Mouse (Mus musculus): ENCODE measurements at regions not wholly inside any gene's neighbourhood (a gene's known extent, or its start where the extent isn't known, plus 50 kb on each side); places are given as distances from the start of the nearest gene placed in this dataset.

DNA sequence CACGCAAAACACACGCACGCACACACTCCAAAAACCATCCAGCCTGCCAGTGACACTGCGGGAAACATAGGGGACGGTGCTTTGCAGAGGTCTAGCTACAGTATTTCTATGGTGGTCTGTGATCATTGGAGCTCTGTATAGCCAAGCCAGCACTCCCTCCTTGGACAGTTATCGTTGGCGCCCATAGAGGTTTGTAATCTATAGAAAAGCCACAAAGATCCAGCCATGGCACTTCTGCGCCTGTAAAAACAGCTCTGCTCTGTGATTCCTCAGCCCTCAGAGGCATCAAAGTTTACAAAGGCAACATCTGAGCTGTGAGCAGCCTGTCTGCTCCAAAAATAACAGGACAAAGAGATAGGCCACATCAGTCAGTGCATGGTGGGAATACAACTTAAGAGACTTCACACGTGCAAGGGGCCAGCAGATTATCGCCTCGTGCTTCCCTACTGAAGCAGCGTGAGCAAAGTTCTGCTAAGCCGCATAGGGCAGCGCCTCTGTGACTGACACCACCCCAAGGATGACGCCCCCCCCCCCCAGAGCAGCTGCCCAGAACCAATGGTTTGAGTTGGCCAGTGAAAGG lies 194.7 kb downstream of the Ackr3 start:
- no peak for DNase-seq (ENCODE audit: extremely low spot score, low spot score)

DNA sequence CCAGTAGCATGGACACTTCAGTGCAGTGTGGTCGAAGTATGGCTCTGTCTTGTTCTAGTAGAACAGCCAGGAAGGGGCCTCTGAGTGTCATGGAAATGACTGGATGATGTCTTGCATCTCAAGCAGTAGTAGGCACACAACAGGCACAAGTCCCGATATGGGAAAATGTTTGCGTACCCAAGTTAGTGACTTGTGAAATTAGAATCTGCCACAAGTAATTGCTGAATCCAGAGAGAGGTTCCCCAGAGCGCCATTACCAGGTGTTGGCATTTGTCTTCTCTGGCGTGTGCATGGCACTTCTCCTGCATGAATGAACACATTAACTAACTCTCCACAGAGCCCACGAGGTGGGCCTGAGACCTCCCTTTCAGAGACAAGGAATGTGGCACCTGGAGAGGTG lies 199.3 kb downstream of the Ackr3 start:
- no peak for DNase-seq (ENCODE audit: extremely low spot score, low spot score)

DNA sequence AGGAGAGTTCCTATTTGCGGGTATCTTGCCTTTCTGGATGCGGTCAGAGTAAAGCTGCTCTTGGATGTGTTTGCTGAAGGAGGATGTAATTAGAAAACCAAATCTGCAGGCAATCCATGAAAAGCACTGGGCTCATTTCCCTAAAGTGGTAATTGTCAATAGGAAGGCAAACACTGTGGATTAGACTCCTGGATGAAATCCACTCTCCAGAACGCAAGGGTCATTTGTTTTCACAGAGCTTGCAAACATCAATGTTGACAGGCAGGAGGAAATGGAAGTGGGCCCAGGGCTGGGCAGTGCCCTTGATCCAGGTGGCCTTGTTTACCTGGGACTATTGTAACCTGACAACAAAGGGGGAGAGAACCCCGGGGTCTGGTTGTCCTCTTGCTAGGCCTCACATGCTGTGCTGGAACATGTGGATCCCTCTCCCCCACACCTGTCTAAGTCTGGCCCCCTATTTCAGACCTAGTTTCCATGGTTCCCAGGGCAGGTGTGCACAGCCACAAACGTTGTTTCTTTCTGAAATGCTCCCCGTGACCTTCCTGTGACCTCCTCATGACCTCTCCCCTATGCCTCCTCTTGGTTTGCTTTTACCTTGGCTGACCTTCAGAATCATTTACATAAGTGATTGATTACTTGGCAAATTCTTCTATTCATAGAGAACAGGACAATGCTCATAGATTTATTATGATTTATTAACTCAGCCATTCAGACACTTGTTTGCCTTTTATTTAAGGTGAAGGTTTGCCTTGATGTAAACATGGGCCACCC lies 197.9 kb upstream of the Cops8 start:
- no peak for DNase-seq (ENCODE audit: extremely low spot score, low spot score)

- no peak for DNase-seq (ENCODE audit: extremely low spot score, low spot score)
Observed at GRCm38 (mm10) chr1:90406663-90407062, 196.1 kb upstream of the Cops8 start.

GRCm38 (mm10) chr1:90408504-90409215 lies 194.1 kb upstream of the Cops8 start:
- DNase-seq (ENCODE audit: extremely low spot score, low spot score): no peak

- no peak for DNase-seq (ENCODE audit: extremely low spot score, low spot score)
Observed at GRCm38 (mm10) chr1:90409236-90409635, 193.5 kb upstream of the Cops8 start.

DNA sequence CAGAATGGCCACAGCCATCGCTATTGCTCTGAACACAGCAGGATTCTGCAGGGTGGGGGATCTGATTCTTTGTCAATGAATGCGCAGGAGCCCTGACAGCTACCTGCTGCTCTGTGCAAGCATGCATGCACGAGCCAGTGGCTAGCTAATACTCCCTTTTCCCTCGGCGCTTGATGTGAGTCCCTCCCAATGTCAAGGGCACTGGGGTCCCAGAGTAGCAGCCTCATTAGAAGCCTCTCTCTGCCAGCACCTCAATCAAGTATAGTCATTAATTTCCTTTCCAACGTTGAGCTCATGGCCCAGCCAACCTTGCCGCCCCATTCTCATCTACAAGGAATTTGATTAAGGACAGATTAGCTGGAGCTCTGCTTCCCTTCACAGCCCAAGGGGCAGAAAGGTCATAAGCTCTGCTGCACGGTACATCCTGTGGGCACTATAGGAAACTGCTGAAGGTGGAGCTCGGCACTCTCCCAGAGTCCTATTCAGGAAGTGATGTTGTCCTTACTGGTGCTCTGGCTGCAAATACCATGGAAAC lies 190.2 kb upstream of the Cops8 start:
- DNase-seq (ENCODE audit: extremely low spot score, low spot score): no peak

- DNase-seq (ENCODE audit: extremely low spot score, low spot score): no peak
Observed at GRCm38 (mm10) chr1:90414751-90415150, 188.0 kb upstream of the Cops8 start.

DNA sequence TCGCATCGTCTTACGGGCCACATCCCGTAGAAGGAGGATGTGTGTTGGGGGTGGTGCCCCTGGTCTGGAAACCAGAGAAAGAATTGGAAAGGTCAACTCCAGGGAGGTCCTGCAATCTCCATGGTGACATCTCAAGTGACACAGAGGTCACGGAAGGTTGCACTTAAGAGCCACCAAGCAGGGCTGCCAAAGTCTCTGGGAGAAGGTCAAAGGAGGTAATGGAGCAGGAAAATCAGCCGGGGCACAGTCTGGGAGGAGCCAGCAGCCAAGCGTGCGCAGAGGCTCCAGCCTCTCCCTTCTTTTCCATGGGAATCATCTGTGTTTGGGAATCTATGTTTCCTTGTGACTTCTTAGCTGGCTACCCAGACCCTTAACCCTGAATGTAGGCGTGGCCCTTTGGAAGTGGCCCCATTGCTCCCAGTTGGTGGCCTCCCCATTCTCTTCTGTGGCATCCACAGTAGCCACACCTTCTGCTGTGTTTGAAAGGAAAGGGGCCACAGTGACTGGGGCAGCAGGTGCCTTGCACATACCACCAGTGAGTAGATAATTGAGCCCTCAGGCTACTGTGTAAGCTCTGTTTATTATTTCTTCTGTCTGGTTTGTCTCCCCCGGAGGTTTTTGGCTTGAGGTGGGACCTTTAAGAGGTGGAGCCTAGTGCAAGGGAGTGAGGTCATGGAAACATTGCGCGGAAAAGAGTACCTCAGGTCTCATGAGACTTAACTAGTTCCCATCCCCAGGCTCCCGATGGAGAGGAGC lies 178.5 kb upstream of the Cops8 start:
- peak; percentile 57 for DNase-seq (ENCODE audit: extremely low spot score, low spot score)

GRCm38 (mm10) chr1:90428334-90428733 lies 174.4 kb upstream of the Cops8 start:
- DNase-seq (ENCODE audit: extremely low spot score, low spot score): no peak

DNA sequence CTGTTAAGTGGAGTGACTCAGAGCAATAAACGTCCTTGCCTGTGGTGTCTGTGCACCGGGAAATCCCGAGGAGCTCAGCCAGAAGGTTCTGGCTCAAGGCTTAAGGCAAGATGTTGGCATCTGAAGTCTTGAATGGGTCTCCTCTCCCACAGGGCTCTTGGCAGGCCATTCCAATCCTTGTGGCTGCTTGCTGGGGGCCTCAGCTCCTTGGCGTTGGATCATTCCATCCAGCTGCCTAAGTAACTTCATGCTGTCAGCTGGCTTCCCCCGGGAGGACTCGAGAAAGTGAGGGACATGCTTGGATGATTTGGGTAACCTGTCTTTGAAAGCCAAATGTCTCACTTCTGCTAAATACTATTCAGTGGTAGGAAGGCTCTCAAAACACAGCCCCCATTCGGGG lies 174.0 kb upstream of the Cops8 start:
- no peak for DNase-seq (ENCODE audit: extremely low spot score, low spot score)

DNA sequence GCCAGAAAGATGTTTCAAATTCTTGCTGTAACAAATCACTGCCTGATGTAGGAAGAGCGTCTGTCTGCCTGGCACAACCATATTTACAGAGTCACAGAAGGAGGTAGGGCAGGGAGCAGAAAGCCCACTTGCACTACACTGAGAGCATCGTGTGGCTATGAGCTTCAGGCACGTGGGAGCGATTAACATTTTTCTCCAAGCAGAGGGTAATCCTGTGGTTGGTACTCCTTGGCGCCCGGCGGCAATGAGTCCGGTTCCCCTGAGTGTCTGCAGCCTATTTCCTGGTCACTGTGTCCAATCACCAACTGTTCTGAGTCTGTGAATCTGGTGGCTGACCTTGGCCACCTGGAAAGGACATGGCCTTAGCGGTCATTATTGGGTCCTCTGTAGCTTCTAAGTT lies 172.3 kb upstream of the Cops8 start:
- no peak for DNase-seq (ENCODE audit: extremely low spot score, low spot score)

DNA sequence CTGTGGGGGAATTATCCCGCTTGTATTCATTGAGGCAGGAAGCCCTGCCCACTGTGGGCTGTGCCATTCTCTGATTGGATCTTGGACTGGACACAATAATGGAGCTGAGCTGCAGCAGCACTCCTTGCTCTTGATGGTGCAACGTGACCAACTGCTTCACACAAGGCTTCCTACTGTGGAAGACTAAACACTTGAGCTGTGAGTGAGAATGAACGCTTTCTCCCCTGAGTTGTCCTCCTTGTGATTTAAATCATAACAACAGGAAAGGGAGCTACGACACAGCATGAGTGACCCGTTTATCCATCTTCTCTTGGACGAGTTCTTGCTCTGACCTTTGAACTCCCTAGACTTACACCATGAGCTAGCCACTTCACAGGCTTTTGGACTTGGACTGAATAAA lies 171.0 kb upstream of the Cops8 start:
- no peak for DNase-seq (ENCODE audit: extremely low spot score, low spot score)

GRCm38 (mm10) chr1:90433911-90434310 lies 168.9 kb upstream of the Cops8 start:
- no peak for DNase-seq (ENCODE audit: extremely low spot score, low spot score)

DNA sequence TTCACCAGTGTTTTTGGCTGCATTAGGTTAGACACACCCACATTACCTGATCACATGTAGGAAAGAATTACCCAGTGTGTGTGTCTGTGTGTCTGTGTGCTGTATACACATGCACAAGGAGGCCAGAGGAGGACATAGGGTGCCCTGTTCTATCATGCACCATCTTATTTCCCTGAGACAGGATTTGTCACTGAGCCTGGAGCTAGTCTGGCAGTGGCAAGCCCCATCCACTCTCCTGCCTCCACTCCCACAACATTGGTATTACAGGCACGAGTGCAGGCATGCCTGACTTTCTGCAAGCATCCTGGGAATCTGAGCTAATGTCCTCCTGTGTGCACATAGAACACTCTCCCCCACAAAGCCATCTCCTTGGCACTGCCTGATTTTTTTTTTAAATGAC lies 162.1 kb upstream of the Cops8 start:
- no peak for DNase-seq (ENCODE audit: extremely low spot score, low spot score)

- DNase-seq (ENCODE audit: extremely low spot score, low spot score): peak; percentile 60
Observed at GRCm38 (mm10) chr1:90441134-90441868, 161.5 kb upstream of the Cops8 start.

DNA sequence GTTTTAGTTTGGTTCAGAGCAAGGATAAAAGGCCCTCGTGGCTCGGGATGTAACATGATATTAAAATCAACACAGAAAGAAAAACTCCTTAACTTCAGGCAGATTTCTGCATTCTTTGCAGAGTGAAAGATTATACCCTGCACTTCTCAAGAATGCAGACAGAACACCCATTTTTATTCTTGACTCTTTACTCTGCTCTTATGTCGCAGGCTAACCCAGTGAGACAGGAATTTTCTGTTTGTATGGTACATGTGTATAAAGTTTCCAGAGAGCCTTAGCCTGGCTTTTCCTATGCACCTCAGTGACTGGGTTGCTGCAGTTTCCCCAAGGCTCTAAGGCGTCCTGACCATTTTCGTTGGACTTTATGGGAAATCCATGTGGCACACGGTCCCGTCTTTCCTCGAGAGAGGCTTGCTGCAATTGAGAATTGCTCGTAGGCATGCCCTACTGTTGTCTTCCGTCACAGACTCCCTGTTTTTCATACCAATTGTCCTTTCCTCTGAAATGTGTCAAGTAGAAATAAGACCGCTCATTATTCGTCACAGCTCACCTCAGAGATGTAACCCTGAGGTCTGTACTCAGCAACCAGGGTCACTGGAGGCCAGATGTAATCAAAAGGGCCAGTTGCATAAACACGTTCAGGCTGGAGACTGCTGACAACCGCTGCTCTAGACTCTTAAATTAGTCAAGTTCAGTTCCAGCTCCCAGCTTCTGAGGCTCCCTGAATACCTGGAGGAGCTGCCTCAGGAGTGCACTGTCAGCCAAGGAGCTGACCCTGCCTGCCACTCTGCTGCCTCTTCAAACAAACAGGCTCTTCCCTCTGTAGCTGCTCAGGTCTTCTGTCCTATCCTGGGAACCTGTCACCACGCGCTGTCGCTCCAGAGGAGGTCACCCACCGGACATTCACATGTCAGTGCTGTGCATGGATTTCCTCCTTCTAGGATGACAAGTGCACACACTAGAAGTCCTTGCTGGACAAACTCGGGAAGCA lies 160.2 kb upstream of the Cops8 start:
- no peak for DNase-seq (ENCODE audit: extremely low spot score, low spot score)

DNA sequence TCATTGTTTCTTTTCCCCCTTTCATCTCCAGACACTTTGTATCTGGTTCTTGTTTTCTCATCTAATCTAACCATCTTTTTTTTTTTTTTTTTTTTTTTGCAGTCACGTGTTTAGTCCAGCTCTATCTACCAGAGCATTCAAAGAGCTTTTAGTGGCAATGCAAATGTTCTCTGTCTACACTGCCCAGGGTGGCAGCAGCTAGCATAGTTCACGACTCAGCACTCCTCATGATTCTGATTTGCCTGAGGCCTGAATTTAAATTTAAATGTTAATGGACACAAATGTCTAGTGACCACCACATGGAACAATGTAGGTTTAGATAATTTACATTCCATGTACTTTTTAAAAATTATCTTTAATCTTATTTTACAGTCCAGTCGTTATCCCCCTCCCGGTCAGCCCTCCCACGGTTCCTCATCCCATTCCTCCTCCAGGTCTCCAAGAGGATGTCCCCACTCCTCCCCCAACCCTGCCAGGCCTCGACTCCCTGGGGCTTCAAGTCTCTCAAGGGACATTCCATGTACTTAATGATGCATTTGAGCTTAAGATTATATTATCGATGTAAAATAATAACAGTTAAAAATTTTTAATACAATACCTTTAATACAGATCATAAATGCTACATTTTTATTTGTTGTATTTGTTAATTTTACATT lies 153.1 kb upstream of the Cops8 start:
- DNase-seq (ENCODE audit: extremely low spot score, low spot score): no peak

DNA sequence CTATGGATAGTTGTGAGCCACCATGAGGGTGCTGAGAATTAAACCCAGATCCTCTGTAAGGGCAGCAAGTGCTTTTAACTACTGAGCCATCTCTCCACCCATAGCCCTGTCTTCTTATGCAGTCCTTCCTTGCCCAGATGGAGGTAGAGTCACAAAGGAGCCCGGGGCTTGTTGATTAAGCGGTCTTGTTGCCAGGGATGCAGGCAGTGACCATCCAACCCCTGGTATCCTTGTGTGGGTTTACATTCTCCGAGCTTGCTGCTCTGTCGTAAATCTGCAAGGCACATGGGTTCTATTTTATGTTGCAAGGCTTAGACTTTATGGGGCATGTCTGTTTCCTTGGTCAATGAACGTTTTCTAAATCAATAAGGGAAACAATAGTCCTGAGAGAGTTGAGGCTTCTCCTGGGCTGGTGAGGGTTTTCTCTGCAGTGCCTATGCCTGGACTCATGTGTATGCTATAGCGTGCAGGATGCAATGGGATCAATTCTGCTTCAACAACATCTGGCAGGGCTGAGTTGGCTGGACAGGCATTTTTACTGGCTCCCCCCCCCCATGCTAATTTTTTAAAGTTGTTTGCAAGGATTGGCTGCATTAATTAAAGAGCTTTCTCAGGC lies 150.7 kb upstream of the Cops8 start:
- DNase-seq (ENCODE audit: extremely low spot score, low spot score): no peak

All from neural tube, embryonic 10.5 days (tissue).